In genomic region chr12:40537826-40538225, GRCm38 (mm10) we compare ENCODE assay signal across 20 mouse cellular contexts.
DNase-seq lines count a peak whose midpoint lies in the region; ATAC-seq and TF ChIP-seq lines count a peak whose summit lies in the region.
"Had no signal": no experiment of that assay in that cellular context is flagged by ENCODE, and none has a peak within 500 bp of the region (broad histone marks: within the 10 kb centered on the region; RNA-seq: fewer than 3 reads in every experiment).

No protein-coding gene starts in this region.

- POLR2A ChIA-PET in Patski (lab: Charles Lee): no interaction called here

- no peak overlapping the region for H3K9ac ChIP-seq in kidney, embryonic 14.5 days (ENCODE audit: low read depth, low read length)
- H3K9ac ChIP-seq: embryonic facial prominence, embryonic 13.5 days; embryonic facial prominence, embryonic 15.5 days; forebrain, embryonic 12.5 days had no signal

- in situ Hi-C loops in Patski (cut with MboI; ENCODE audit: low pct_unique_long_range_greater_than_20kb): no loop called here

- no peaks in the 10 kb centered on the region for H3K4me1 ChIP-seq in kidney, embryonic 14.5 days (ENCODE audit: control insufficient read depth, insufficient read depth, low read length)
- H3K4me1 ChIP-seq: forebrain, embryonic 10.5 days; forebrain, embryonic 12.5 days had no signal

- no peak for TF ChIP-seq CTCF in Patski (IDR thresholded peaks at IDR 0.05)

- CTCF ChIA-PET in Patski (lab: Charles Lee): no interaction called here

- DNase-seq in kidney, adult 18-20 months: peak; percentile 13
- no peak for DNase-seq in kidney, adult 11 months
- DNase-seq in kidney, adult 9 months: peak; percentile 55
- peak; percentile 7 for DNase-seq in Patski (ENCODE audit: low read depth, low spot score)
- peak; percentile 11 for DNase-seq in R1 (ENCODE audit: low read depth, low spot score)
- no peak for DNase-seq in embryo, embryonic 10.5 days (ENCODE audit: low spot score)
- DNase-seq: cerebellum, adult 11 months; cerebellum, adult 18-20 months; cerebellum, adult 8-10 months; cerebellum, adult 9-11 months; cerebellum, postnatal 25 days; embryo, embryonic 11 days had no signal

- ATAC-seq in kidney, embryonic 14.5 days (ENCODE audit: low FRiP score, low TSS enrichment): no peak
- no peak for ATAC-seq in Patski
- ATAC-seq: forebrain, embryonic 14.5 days; forebrain, embryonic 16.5 days had no signal

- H3K27me3 ChIP-seq in kidney, embryonic 14.5 days (ENCODE audit: control insufficient read depth, insufficient read depth, low read length): no peaks in the 10 kb centered on the region
- H3K27me3 ChIP-seq in Patski: no peaks in the 10 kb centered on the region
- H3K27me3 ChIP-seq: embryonic facial prominence, embryonic 13.5 days; embryonic facial prominence, embryonic 15.5 days; forebrain, embryonic 12.5 days had no signal

- H3K9me3 ChIP-seq in kidney, embryonic 14.5 days (ENCODE audit: control insufficient read depth, low read length): no peaks in the 10 kb centered on the region
- H3K9me3 ChIP-seq: embryonic facial prominence, embryonic 13.5 days; embryonic facial prominence, embryonic 15.5 days; forebrain, embryonic 10.5 days; forebrain, embryonic 12.5 days had no signal

- no peak overlapping the region for H3K4me2 ChIP-seq in kidney, embryonic 14.5 days (replicated peaks; ENCODE audit: low read depth, low read length)
- H3K4me2 ChIP-seq: embryonic facial prominence, embryonic 13.5 days; embryonic facial prominence, embryonic 15.5 days; forebrain, embryonic 12.5 days had no signal

- H3K27ac ChIP-seq in kidney, embryonic 14.5 days (ENCODE audit: low read depth, low read length): no peak overlapping the region
- H3K27ac ChIP-seq: embryonic facial prominence, embryonic 13.5 days; embryonic facial prominence, embryonic 15.5 days; forebrain, embryonic 10.5 days; forebrain, embryonic 12.5 days had no signal

- 84% methylated on average over 1 of the region's 1 CpGs for WGBS in kidney, embryonic 14.5 days

- no peaks in the 10 kb centered on the region for H3K36me3 ChIP-seq in kidney, embryonic 14.5 days (ENCODE audit: control insufficient read depth, insufficient read depth, low read length)
- H3K36me3 ChIP-seq: embryonic facial prominence, embryonic 13.5 days; embryonic facial prominence, embryonic 15.5 days; forebrain, embryonic 10.5 days; forebrain, embryonic 12.5 days had no signal

- no peak overlapping the region for H3K4me3 ChIP-seq in kidney, embryonic 14.5 days (ENCODE audit: low read length)
- H3K4me3 ChIP-seq: embryonic facial prominence, embryonic 13.5 days; embryonic facial prominence, embryonic 15.5 days; erythroblast, embryonic 14.5 days; forebrain, embryonic 10.5 days; forebrain, embryonic 12.5 days had no signal

Comparison
In these comparisons a context has a peak if more than half of its experiments do, and no peak if none do; other contexts are left out.
1. DNase-seq: peak in kidney, adult 18-20 months (single experiment), kidney, adult 9 months (single experiment), Patski (single experiment) and R1 (single experiment); none in kidney, adult 11 months (single experiment) and embryo, embryonic 10.5 days (single experiment).